Mouse (Mus musculus) G1E (cell line): ENCODE results near the gene Pik3c2a.

ENCODE experiments used
- CTCF ChIP-seq: IDR thresholded peaks from 2 replicates; pipeline ENCODE4 v1.5.1; 2012; ENCODE audit warnings: low read depth, low read length, inconsistent platforms, mixed read lengths
- GATA1 ChIP-seq: IDR thresholded peaks from 2 replicates; pipeline ENCODE4 v1.6.1; 2012; ENCODE audit warnings: borderline replicate concordance, low read length, inconsistent platforms, mixed read lengths
- GATA2 ChIP-seq: IDR thresholded peaks from 2 replicates; pipeline ENCODE4 v1.6.1; 2012; ENCODE audit warnings: low read depth, low read length, inconsistent platforms, borderline replicate concordance
- POLR2AphosphoS5 ChIP-seq: IDR thresholded peaks from 2 replicates; pipeline ENCODE4 v1.6.1; 2012; ENCODE audit warnings: low read depth, low read length, inconsistent platforms; ENCODE audit not compliant: insufficient replicate concordance

DNA sequence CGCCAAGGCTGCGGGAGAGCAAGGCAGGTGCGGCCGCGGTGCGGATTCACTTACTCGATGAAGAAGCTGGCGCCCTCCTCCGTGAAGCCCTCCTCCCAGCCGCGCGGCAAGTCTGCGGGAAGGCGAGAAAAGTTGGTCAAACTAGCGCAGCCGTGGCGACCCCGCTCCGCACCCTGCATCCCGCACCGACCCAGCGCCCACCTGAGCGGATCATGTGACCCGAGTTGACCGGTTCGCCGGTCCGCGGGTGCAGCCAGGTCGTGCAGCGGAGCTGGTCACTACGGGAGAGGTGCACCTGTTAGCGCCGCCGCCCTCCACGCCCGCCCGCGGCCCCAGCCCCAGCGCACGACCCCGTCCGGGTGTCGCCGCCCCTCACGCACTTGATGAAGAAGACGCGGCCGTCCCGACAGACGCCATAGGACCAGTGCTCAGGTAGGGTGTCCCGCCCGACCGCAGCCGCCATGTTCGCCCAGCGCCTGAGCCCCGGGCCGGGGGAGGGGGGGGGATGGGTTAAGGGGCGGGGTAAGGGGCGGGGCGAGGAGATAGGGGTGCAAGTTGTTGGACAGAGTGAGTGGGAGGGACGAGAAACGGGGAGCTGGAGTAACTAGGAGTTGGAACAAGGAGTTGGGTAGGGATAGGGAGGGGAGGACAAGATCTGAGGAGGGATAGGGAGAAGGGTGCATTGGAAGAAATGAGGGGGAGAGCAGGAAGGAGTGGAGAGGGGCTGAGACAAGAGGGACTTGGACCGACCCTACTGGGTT, 135.2 kb downstream of the Pik3c2a start, which contains the start of gene Plekha7:
- TF ChIP-seq CTCF: no peak
- TF ChIP-seq GATA2: no peak
- TF ChIP-seq GATA1: no peak
- no peak for TF ChIP-seq POLR2AphosphoS5
